Comparison of ENCODE assay signal across 1 mouse cellular context in the genomic region with DNA sequence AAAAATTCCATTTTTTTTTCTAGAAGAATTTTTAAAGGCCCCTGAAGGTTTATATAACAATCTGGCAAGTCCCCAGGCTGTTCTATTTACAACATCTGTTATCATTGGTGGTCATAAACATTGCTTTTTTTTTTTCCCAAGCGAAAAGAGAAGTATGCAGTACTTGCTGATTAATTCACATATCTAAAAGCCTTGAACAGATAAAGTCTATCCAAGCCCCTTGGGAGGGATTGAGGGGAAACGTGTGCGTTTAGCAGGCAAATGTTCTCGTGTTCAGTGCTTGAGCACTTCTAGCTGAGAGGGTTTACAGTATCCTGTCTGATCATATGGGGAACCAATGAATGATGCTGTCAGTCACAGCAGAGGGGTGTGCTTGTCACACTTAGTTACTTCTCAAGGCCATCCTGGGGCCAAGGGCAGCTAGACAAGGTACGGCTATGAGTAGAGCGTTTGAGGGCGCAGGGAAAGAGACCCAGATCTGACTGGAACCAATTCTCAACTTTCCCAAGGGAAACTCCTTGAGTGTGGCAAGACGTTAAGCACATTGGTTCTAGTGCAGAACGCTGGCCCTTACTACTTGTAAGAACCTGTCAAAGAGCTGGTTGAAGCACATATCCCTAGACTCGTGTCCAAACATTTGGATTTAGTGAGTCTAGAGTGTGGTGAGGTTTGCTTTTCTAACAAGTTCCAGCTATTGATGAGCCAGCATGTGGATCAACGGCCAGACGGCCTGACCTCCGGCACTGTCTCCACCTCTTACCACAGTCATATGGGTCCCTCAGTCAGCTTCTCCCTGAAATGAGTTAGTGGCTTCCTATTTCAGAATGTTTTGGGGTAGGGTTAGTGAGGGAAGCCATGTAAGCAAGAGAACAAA.
TF ChIP-seq lines count a peak whose summit lies in the region.

No protein-coding gene starts in this region.

TF ChIP-seq in MEL, 35 proteins besides CTCF, POLR2A, EP300 and RAD21:
- TF ChIP-seq ZNF384 (IDR thresholded peaks at IDR 0.05; ENCODE audit: low read depth, low read length) (peak; percentile 32; the same call in 1 of the 2 replicates), ETS1 (IDR thresholded peaks at IDR 0.05; ENCODE audit: low read depth, low read length) (no peak), USF1 (IDR thresholded peaks at IDR 0.05; ENCODE audit: low read depth, low read length) (no peak), MYB (IDR thresholded peaks at IDR 0.05; ENCODE audit: low read depth, low read length) (no peak)
